Mouse (Mus musculus): Measurements from ENCODE around the gene Tspan32. TPM values are rescaled to one million over a fixed set of nuclear protein-coding genes. Genes with fewer than 3 reads are reported as not detected.

The Tspan32 gene
- total and polyA plus RNA-seq, 2 experiments from 2014 or later = 0.46 to 1.7 TPM

DNA sequence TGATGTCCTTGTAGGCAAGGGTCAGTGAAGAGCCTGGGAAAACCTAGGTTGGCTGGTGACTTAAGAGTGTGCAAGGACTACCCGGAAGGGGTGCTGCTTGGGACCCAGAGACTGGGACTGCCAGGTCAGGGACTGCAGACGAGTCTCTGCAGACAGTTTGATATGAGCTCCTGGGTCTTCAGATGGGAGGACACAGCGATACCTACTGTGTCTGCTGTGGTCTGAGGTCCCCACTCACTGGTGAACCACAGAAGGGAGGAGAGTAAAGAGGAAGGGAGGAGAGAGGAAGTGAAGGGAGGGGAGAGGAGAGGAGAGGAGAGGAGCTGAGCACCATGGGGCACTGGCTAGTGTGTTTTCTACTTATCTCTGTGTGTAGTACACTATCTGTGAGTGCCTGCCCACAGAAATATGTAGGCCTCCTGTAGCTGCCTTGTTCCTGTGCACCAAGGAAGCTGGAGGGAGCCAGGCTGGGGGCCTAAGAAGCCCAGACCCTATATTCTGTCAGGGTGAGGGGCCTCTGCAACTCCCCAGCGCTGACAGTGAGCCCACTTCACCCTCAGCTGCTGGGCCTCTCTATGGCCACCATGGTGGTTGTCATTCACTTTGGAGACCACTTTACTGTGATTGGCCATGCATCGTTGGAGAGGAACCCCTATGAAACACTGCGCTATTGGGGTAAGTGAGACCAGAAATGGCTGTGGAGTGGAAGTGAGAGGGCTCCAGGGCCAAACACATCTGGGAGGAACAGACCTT lies 674 bp downstream of the Tspan32 start:
- H3K4me3 ChIP-seq (ENCODE audit: low read depth, low read length) = peak overlapping the region; percentile 9; the same call in 1 of the 2 replicates
- peak overlapping the region; percentile 28; the same call in 1 of the 2 replicates for H3K27ac ChIP-seq (ENCODE audit: low read depth)
- DNase-seq (ENCODE audit: low spot score) = no peak
- no peaks in the 10 kb centered on the region for H3K27me3 ChIP-seq (ENCODE audit: control insufficient read depth, insufficient read depth, low read length)
- no peak for ATAC-seq (ENCODE audit: insufficient read depth, low read depth)
- peaks cover 37% of the 10 kb centered on the region for H3K4me1 ChIP-seq (ENCODE audit: control insufficient read depth, insufficient read depth)
- H3K9ac ChIP-seq (replicated peaks; ENCODE audit: low read depth, low read length) = peak overlapping the region; percentile 30; the same call in 1 of the 2 replicates
- 82% methylated on average over 6 of the region's 6 CpGs for WGBS
- no peak for TF ChIP-seq CTCF (IDR thresholded peaks at IDR 0.05; ENCODE audit: low read depth)
- no peak for TF ChIP-seq EP300 (IDR thresholded peaks at IDR 0.05; ENCODE audit: low read depth)
- H3K36me3 ChIP-seq (replicated peaks; ENCODE audit: control insufficient read depth, insufficient read depth, low read length) = no peaks in the 10 kb centered on the region
- H3K9me3 ChIP-seq (replicated peaks; ENCODE audit: control insufficient read depth, low read length) = no peaks in the 10 kb centered on the region
- H3K4me2 ChIP-seq (ENCODE audit: low read depth, low read length) = peak overlapping the region; percentile 20; the same call in 1 of the 2 replicates

DNA sequence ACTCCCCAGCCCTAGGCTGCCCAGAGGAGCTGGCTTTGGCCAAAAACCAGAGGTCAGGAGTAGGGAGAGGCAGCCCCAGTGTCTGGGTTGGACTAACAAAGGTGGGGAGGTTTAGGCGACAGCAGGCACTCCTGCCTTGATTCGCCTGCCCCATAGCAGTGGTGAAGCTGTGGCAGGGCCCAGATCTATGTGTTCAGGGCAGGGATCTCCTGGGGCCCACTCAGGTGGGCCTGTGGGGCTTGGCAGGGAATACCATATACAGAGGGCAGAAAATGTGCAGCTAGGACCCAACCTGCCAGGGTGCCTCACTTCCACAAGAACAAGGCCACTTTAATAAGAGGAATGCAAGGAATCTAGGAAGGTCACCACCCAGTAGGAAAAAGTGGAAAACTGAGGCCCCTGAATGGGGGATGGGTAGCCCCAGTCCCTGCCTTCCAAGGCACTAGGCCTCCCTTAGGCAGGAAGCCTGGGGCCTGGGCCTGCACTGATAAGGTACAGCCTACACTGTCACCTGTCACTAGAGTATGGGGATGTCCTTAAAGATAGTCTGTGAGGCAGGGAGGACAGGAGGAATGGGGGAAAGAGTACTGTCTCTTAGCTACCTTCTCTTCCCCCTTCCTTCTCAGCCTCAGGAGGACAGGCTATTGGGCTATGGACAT lies 1.4 kb downstream of the Tspan32 start:
- TF ChIP-seq CTCF (IDR thresholded peaks at IDR 0.05; ENCODE audit: low read depth) = no peak
- TF ChIP-seq EP300 (IDR thresholded peaks at IDR 0.05; ENCODE audit: low read depth) = no peak
- H3K27ac ChIP-seq (ENCODE audit: low read depth) = no peak overlapping the region
- H3K9ac ChIP-seq (replicated peaks; ENCODE audit: low read depth, low read length) = 0 out of 2 replicates have a peak overlapping the region, but pooled peaks have one; percentile 30
- DNase-seq (ENCODE audit: low spot score) (peak; percentile 16), ATAC-seq (ENCODE audit: insufficient read depth, low read depth) (no peak)
- peaks cover 38% of the 10 kb centered on the region for H3K4me1 ChIP-seq (ENCODE audit: control insufficient read depth, insufficient read depth)
- 62% methylated on average over 2 of the region's 2 CpGs for WGBS
- H3K36me3 ChIP-seq (replicated peaks; ENCODE audit: control insufficient read depth, insufficient read depth, low read length) = no peaks in the 10 kb centered on the region
- H3K27me3 ChIP-seq (ENCODE audit: control insufficient read depth, insufficient read depth, low read length) = no peaks in the 10 kb centered on the region
- H3K4me3 ChIP-seq (ENCODE audit: low read depth, low read length) = peak overlapping the region; percentile 9; the same call in 1 of the 2 replicates
- H3K4me2 ChIP-seq (ENCODE audit: low read depth, low read length) = peak overlapping the region; percentile 20; the same call in 1 of the 2 replicates
- H3K9me3 ChIP-seq (replicated peaks; ENCODE audit: control insufficient read depth, low read length) = no peaks in the 10 kb centered on the region

DNA sequence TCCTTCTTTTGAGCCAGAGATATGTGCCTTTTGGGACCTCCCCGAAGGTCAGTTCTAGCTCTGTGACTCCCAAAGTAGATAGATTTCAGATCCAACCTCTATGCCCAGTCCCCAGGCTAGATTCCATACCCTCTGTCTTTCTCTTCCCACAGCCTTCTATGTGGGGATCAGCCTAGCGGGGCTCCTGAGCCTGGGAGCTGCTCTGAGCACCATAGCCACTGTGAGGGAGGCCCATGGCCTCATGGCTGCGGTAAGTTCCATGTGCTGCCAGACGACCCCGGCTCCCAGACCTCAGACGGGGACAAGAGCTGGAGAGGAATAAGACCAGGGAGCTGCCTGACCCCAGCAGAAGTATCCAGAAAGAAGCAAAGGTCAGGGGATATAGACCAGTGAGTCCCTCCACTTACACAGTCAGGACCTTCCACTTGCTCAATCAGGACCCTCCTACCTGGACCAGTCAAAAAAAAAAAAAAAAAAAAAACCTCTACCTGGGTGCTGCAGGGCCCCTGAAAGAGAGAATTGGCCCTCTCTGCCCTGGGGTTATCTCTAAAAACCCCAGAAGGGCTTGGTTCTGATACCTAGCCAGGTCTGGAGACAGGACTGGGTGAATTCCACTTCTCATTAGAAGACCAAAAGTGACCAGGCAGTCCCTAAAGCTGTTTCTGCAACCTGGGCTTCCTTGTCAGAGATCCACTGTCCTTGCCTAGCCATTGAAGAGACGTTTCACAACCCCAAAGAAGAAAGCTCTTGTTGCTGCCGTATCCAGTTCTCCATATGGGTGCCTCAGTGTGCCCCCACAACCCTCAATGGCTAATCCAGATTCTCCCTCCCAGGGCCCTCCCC lies 2.1 kb downstream of the Tspan32 start:
- no peak overlapping the region for H3K9ac ChIP-seq (replicated peaks; ENCODE audit: low read depth, low read length)
- 74% methylated on average over 8 of the region's 8 CpGs for WGBS
- TF ChIP-seq EP300 (IDR thresholded peaks at IDR 0.05; ENCODE audit: low read depth) = no peak
- no peak for TF ChIP-seq CTCF (IDR thresholded peaks at IDR 0.05; ENCODE audit: low read depth)
- no peaks in the 10 kb centered on the region for H3K27me3 ChIP-seq (ENCODE audit: control insufficient read depth, insufficient read depth, low read length)
- H3K4me3 ChIP-seq (ENCODE audit: low read depth, low read length) = no peak overlapping the region
- H3K4me2 ChIP-seq (ENCODE audit: low read depth, low read length) = no peak overlapping the region; the same call in 1 of the 2 replicates
- H3K9me3 ChIP-seq (replicated peaks; ENCODE audit: control insufficient read depth, low read length) = no peaks in the 10 kb centered on the region
- H3K4me1 ChIP-seq (ENCODE audit: control insufficient read depth, insufficient read depth) = peaks cover 45% of the 10 kb centered on the region
- peak overlapping the region; percentile 7; the same call in 1 of the 2 replicates for H3K27ac ChIP-seq (ENCODE audit: low read depth)
- no peak for DNase-seq (ENCODE audit: low spot score)
- ATAC-seq (ENCODE audit: insufficient read depth, low read depth) = no peak
- H3K36me3 ChIP-seq (replicated peaks; ENCODE audit: control insufficient read depth, insufficient read depth, low read length) = no peaks in the 10 kb centered on the region

DNA sequence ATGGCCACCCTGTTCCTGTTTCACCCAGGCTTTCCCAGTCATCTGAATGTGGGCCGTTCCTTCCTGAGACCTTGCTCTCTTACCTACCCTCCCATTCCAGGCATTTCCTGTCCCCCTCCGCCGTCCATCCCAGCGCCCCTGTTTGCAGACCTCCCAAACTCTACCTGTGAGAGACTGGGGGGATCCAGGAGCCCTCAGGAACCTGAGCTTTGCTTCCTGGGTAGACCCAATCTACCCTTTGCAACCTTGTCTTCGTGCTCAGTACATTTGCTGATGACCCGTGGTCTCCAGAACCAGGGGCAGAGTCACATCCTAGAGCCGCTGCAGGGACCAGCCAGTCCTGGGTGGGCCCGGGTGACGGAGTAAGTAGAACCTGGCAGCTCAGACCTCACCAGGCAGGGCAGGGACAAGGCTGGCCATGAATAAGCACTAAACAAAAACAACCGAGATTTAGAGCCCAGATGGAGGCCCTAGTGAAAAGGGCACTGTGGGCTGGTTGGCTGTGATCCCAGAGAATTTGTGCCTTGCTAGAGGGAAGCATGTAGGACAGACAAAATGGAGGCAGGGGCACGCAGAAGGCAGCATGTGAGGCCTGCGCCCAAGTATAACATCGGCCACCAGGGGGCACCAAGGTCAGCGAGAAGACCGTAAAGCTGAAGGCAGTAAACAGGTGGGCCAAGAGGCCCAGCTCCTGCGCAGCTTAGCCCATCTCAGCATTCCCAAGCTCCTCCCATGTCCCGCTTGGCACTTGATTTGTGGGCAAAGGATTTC lies 2.9 kb downstream of the Tspan32 start:
- no peaks in the 10 kb centered on the region for H3K27me3 ChIP-seq (ENCODE audit: control insufficient read depth, insufficient read depth, low read length)
- H3K4me3 ChIP-seq (ENCODE audit: low read depth, low read length) = no peak overlapping the region
- 36% methylated on average over 17 of the region's 17 CpGs for WGBS

More for the DNA sequence above, 2.9 kb downstream of the Tspan32 start:
- 0 out of 2 replicates have a peak overlapping the region, but pooled peaks have one; percentile 43 for H3K9ac ChIP-seq (replicated peaks; ENCODE audit: low read depth, low read length)
- peak overlapping the region; percentile 94 for H3K27ac ChIP-seq (ENCODE audit: low read depth)
- peak; percentile 96 for TF ChIP-seq CTCF (IDR thresholded peaks at IDR 0.05; ENCODE audit: low read depth)
- TF ChIP-seq EP300 (IDR thresholded peaks at IDR 0.05; ENCODE audit: low read depth) = 0 out of 2 replicates have a peak, but pooled peaks have one; percentile 18
- peaks cover 53% of the 10 kb centered on the region for H3K4me1 ChIP-seq (ENCODE audit: control insufficient read depth, insufficient read depth)
- DNase-seq (ENCODE audit: low spot score) (peak; percentile 90), ATAC-seq (ENCODE audit: insufficient read depth, low read depth) (peak; percentile 86)
- no peaks in the 10 kb centered on the region for H3K36me3 ChIP-seq (replicated peaks; ENCODE audit: control insufficient read depth, insufficient read depth, low read length)
- H3K4me2 ChIP-seq (ENCODE audit: low read depth, low read length) = peak overlapping the region; percentile 34; the same call in 1 of the 2 replicates
- H3K9me3 ChIP-seq (replicated peaks; ENCODE audit: control insufficient read depth, low read length) = no peaks in the 10 kb centered on the region
